Mouse (Mus musculus): ENCODE data around the gene B4galt5.

DNA sequence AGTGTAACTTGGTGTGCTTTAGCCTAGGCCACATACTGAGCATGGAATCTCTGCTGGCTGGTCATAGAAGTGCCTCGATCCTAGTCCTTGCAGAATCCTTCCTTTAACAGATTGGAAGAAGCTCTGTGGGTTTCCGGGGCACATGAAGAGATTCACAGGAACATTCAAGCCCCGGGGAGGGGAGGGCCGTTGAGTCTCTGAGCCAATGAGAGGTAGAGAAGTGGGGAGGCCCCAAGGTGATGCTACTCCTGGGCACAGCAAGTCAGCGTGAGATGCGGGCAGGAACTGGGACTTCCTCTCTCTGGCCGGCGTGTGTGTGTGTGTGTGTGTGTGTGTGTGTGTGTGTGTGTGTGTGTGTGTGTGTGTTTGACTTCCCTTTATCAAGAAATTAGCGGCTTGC, 19.3 kb upstream of the B4galt5 start:
- TF ChIP-seq POLR2A (IDR thresholded peaks at IDR 0.05; ENCODE audit: low read depth, low read length): no peak
- TF ChIP-seq CTCF (IDR thresholded peaks at IDR 0.05; ENCODE audit: borderline replicate concordance, insufficient read depth, low read length): no peak

All from embryonic fibroblast, embryonic 13.5 days (primary cell).